Mouse (Mus musculus): ENCODE data around the gene Pskh1. TPM values are rescaled to one million over a fixed set of nuclear protein-coding genes. Genes with fewer than 3 reads are reported as not detected.

Gene Pskh1
- 28.8 and 31.0 TPM in 2 replicates for polyA plus RNA-seq (2016; fragmentation: Nextera tagmentation; extraction: Ambion mirVana)

DNA sequence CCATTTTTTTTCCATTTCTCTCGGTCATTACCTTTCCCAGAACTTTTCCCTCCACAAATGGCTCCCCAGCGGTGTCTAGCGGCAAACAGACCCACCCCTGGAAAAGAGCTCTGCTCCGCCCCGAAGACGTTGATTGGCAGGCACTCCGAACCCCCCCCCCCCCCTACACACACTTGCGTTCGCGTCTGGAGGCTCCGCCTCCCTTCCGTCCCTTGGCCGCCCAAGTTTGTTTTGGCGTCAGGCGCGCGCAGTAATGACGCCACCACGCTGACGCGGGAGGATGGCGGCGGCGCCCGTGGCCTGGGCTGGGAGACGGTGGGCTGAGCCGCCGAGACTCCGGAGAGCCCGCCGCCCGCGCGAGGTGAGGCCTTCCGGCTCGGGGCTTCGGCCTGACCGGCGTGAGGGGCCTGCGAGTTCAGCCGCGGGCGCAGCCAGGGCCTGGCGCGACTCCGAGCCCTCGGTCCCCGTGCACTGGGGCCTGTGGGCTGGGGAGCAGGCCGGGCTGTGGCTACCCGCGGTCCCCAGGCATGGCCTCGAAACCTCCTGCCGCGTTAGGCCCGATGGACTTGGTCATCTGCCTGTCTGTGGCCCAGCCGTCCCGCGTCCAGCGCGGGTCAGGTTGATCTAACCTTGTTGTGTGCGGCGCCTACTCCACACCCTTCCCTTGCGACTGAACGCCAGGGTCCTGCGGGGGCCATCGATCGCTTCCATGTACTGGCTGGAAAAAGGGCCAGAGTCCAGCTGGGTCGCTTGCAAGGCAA lies at the start of gene Pskh1:
Pskh1 (plus strand) TSS at position 262 of the 761 bp plus-strand sequence.
- Histone ChIP-seq H3K36me3 (peaks cover 2% of the 10 kb centered on the region; the same call in 1 of the 2 replicates), H3K27ac (peak within 1 kb of the TSS; percentile 98), H3K27me3 (ENCODE audit: insufficient read depth, poor library complexity, severe bottlenecking) (no peaks in the 10 kb centered on the region), H3K9me3 (no peaks in the 10 kb centered on the region), H3K4me3 (peak within 1 kb of the TSS; percentile 93), H3K4me1 (replicated peaks) (peaks cover 13% of the 10 kb centered on the region)
- DNase-seq (ENCODE audit: low spot score), result peak; percentile 95
- under 1% methylated on average over 68 of the region's 68 CpGs for WGBS

DNA sequence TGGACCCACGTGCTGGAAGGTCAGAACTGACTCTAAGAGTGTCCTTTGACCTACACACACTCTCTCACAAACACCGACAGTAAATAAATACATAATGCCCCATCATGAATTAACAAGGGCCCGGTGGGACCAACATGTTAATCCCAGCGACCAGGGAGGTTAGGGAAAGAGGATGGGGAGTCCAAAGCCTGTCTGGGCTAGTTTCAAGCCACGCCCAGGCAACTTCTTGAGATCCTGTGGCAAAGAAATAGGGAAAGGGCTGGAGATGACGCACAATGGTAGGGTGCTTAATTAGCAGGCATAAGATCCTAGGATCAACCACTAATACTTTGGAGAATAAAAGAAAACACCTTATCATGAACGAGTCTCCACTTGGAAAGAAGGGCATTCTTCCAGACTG lies 49.6 kb upstream of the Pskh1 start:
- no peaks in the 10 kb centered on the region for H3K27me3 ChIP-seq (ENCODE audit: insufficient read depth, poor library complexity, severe bottlenecking)
- peaks cover 44% of the 10 kb centered on the region for H3K36me3 ChIP-seq
- H3K27ac ChIP-seq, result no peak overlapping the region; the same call in 1 of the 2 replicates
- peak overlapping the region; percentile 84 for H3K4me3 ChIP-seq
- H3K4me1 ChIP-seq (replicated peaks), result peaks cover 20% of the 10 kb centered on the region
- WGBS, result 79% methylated on average over 7 of the region's 7 CpGs
- DNase-seq (ENCODE audit: low spot score), result no peak
- no peaks in the 10 kb centered on the region for H3K9me3 ChIP-seq

DNA sequence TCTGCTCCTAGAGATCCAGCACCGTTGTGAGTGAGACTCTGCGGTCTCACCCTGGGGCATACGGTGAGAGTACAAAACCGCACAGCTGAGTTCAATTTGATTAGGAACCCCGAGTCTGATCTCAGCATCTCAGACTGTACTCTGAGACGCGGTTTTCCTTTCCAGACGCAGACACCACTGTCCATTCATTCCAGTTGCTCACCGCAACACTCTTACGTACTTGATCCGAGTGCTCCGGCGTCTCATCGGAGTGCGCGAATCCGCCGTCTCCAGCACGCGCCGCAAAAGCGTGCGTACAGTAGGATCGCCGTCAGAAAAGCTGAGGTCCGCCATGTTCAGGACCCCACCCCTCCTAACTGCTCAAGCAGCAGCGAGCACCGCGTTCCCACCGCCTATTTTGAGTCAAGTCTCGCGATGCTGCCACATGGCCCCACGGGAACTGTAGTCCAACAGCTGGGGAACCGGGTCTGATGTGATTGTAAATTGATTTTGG lies 48.5 kb upstream of the Pskh1 start:
- peaks cover 31% of the 10 kb centered on the region for H3K4me1 ChIP-seq (replicated peaks)
- WGBS, result under 1% methylated on average over 34 of the region's 34 CpGs
- H3K27ac ChIP-seq, result peak overlapping the region; percentile 89
- peak overlapping the region; percentile 84 for H3K4me3 ChIP-seq
- no peaks in the 10 kb centered on the region for H3K9me3 ChIP-seq
- DNase-seq (ENCODE audit: low spot score), result peak; percentile 93
- peaks cover 33% of the 10 kb centered on the region for H3K36me3 ChIP-seq
- no peaks in the 10 kb centered on the region for H3K27me3 ChIP-seq (ENCODE audit: insufficient read depth, poor library complexity, severe bottlenecking)

DNA sequence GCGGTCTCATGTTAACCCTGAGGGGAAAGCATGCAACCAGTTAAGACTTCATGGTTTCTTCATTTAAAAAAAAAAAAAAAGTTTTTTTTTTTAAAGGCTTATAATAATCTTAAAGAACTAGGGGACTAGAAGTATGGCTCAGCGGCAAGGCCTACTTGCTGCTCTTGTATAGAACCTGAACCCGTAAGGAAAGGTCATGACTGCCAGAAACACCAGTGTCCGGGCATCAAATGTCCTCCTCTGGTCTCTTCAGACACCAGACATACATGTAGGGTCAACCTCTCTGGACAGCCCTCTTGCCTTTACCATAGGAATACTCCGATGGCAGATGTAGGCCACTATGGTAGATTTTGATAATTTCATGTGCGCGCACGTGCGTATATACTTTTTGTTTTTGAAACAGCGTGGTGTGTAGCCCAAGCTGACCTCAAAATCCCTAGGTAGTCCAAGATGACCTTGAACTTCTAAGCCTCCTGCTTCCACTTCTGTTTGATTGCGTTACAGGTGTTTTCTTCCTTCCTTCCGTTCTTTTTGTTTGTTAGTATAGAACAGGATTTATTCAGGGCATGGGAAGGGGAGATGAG lies 48.0 kb upstream of the Pskh1 start:
- Histone ChIP-seq H3K9me3 (no peaks in the 10 kb centered on the region), H3K4me1 (replicated peaks) (peaks cover 37% of the 10 kb centered on the region), H3K27ac (peak overlapping the region; percentile 89; the same call in 1 of the 2 replicates), H3K4me3 (peak overlapping the region; percentile 84), H3K36me3 (peaks cover 30% of the 10 kb centered on the region), H3K27me3 (ENCODE audit: insufficient read depth, poor library complexity, severe bottlenecking) (no peaks in the 10 kb centered on the region)
- DNase-seq (ENCODE audit: low spot score), result peak; percentile 15
- 81% methylated on average over 12 of the region's 12 CpGs for WGBS

DNA sequence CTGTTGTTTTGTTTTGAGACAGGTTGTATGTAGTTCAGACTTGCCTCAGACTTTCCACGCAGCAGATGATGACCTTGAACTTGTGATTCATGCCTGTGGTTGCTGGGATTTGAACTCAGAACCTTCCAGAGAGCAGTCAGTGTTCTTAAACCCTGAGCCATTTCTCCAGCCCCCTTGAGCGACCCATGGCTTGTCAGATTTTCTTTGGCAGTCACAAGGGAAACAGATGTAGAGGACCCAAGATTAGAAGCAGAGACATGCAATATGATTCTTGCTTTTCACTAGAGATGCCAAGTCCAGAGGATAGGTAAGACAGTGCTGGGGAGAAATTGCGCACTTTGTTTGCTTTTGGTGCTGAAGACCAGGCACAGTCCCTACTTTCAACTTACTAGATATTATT lies 47.1 kb upstream of the Pskh1 start, which contains the start of gene Cenpt:
Cenpt (minus strand) TSS at position 101 of the 400 bp plus-strand sequence.
- DNase-seq (ENCODE audit: low spot score), result no peak
- peak within 1 kb of the TSS; percentile 84; the same call in 1 of the 2 replicates for H3K4me3 ChIP-seq

DNA sequence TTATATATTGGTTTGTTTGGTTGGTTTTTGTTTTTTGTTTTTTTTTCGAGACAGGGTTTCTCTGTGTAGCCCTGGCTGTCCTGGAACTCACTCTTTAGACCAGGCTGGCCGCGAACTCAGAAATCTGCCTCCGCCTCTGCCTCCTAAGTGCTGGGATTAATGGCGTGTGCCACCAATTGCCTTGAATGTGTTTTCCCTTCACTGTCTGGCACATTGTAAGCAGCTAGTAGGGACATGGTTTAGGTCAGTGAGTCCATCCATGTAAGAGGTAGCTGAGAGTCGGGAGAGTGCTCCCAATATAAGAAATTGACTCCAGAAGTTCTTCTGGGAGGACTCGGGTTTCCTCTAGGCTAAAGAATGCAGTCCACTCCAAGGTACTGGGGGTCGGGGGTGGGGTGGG lies 45.9 kb upstream of the Pskh1 start:
- no peak for DNase-seq (ENCODE audit: low spot score)
- peak overlapping the region; percentile 78 for H3K4me3 ChIP-seq
- H3K27me3 ChIP-seq (ENCODE audit: insufficient read depth, poor library complexity, severe bottlenecking), result no peaks in the 10 kb centered on the region
- peaks cover 57% of the 10 kb centered on the region for H3K4me1 ChIP-seq (replicated peaks)
- no peaks in the 10 kb centered on the region for H3K9me3 ChIP-seq
- WGBS, result 26% methylated on average over 8 of the region's 8 CpGs
- H3K27ac ChIP-seq, result peak overlapping the region; percentile 96
- H3K36me3 ChIP-seq, result peaks cover 26% of the 10 kb centered on the region

More for the DNA sequence above, 47.1 kb upstream of the Pskh1 start, which contains the start of gene Cenpt:
- Histone ChIP-seq H3K36me3 (peaks cover 29% of the 10 kb centered on the region), H3K27me3 (ENCODE audit: insufficient read depth, poor library complexity, severe bottlenecking) (no peaks in the 10 kb centered on the region), H3K9me3 (no peaks in the 10 kb centered on the region), H3K4me1 (replicated peaks) (peaks cover 46% of the 10 kb centered on the region), H3K27ac (no peak within 1 kb of the TSS)
- 92% methylated on average over 3 of the region's 3 CpGs for WGBS

DNA sequence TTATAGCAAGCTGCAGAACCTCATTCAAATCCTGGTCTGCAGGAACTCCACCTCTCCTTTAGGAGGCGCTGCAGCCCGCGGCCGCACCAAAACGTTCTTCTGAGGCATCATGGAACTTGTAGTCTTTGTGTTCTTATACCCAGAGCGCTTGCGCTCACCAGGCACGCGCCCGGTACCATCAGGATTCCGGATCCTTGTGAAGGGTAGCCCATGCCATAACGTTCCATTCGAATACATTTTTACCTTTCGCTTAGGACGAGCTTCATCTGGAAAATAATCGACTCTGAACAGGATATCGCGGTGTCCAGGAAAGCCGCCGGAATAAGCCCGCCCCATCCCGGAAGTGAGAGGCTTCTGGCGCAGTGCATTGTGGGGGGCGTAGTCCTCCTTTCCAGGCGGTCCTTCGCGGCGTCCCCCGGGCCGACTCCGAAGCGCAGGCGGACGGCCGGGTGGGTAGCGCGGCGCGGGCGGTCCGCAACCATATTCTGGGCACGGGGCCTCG lies 45.5 kb upstream of the Pskh1 start, which contains the start of gene Thap11:
Thap11 (plus strand) TSS at position 418 of the 502 bp plus-strand sequence.
- no peaks in the 10 kb centered on the region for H3K27me3 ChIP-seq (ENCODE audit: insufficient read depth, poor library complexity, severe bottlenecking)
- peak; percentile 95 for DNase-seq (ENCODE audit: low spot score)
- peaks cover 62% of the 10 kb centered on the region for H3K4me1 ChIP-seq (replicated peaks)
- peak within 1 kb of the TSS; percentile 78 for H3K4me3 ChIP-seq
- peaks cover 21% of the 10 kb centered on the region for H3K36me3 ChIP-seq
- no peaks in the 10 kb centered on the region for H3K9me3 ChIP-seq
- WGBS, result under 1% methylated on average over 43 of the region's 43 CpGs
- H3K27ac ChIP-seq, result peak within 1 kb of the TSS; percentile 96

DNA sequence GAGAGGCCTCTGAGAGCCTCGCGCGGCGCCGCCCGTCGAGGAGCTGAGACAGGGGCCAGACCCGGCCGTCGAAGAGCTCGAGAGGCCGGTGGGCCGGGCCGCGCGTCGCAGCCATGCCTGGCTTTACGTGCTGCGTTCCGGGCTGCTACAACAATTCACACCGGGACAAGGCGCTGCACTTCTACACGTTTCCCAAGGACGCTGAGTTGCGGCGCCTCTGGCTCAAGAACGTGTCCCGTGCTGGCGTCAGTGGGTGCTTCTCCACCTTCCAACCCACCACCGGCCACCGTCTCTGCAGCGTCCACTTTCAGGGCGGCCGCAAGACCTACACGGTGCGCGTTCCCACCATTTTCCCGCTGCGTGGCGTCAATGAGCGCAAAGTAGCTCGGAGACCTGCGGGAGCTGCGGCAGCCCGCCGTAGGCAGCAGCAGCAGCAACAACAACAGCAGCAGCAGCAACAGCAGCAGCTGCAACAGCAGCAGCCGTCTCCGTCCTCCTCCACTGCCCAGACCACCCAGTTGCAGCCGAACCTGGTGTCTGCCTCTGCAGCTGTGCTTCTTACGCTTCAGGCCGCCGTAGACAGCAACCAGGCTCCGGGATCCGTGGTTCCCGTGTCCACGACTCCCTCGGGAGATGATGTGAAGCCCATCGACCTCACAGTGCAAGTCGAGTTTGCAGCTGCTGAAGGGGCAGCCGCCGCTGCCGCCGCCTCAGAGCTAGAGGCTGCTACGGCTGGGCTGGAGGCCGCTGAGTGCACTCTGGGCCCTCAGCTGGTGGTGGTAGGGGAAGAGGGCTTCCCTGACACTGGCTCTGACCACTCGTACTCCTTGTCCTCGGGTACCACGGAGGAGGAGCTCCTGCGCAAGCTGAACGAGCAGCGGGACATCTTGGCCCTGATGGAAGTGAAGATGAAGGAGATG lies 44.7 kb upstream of the Pskh1 start:
- Histone ChIP-seq H3K4me3 (peak overlapping the region; percentile 78), H3K9me3 (no peaks in the 10 kb centered on the region), H3K27me3 (ENCODE audit: insufficient read depth, poor library complexity, severe bottlenecking) (no peaks in the 10 kb centered on the region), H3K4me1 (replicated peaks) (peaks cover 66% of the 10 kb centered on the region), H3K27ac (peak overlapping the region; percentile 96), H3K36me3 (peaks cover 19% of the 10 kb centered on the region)
- under 1% methylated on average over 71 of the region's 71 CpGs for WGBS
- no peak for DNase-seq (ENCODE audit: low spot score)

DNA sequence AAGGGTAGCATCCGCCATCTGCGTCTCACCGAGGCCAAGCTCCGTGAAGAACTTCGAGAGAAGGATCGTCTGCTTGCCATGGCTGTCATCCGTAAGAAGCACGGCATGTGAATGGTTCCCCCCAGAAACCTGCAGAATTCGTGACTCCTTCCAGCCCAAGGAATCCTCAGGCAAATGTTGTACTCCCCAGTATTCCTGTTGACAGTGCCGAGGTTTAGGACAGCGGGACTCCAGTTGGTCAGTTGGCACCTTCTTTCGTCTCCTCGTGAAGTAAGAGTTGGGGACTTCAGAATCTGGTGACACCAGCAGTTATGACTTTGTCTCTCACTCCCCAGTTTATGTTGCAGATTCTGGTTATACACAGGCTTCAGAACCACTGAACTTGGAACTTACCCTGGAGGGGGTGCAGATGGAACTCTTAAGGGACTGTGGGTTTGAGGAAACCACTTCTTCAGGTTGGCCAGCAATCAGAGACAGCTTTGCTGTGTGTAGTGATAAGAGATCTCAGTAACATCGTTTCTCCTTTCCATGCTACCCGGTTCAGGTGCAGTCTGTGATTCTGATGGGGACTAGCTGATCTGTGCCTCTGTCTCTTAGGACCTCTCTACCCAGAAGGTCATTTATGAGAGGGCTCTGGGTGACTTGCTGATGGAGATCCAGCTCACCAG lies 43.9 kb upstream of the Pskh1 start:
- Histone ChIP-seq H3K27ac (peak overlapping the region; percentile 96), H3K4me3 (peak overlapping the region; percentile 78), H3K9me3 (no peaks in the 10 kb centered on the region), H3K4me1 (replicated peaks) (peaks cover 63% of the 10 kb centered on the region), H3K27me3 (ENCODE audit: insufficient read depth, poor library complexity, severe bottlenecking) (no peaks in the 10 kb centered on the region), H3K36me3 (peaks cover 19% of the 10 kb centered on the region)
- WGBS, result 23% methylated on average over 15 of the region's 15 CpGs
- DNase-seq (ENCODE audit: low spot score), result no peak

DNA sequence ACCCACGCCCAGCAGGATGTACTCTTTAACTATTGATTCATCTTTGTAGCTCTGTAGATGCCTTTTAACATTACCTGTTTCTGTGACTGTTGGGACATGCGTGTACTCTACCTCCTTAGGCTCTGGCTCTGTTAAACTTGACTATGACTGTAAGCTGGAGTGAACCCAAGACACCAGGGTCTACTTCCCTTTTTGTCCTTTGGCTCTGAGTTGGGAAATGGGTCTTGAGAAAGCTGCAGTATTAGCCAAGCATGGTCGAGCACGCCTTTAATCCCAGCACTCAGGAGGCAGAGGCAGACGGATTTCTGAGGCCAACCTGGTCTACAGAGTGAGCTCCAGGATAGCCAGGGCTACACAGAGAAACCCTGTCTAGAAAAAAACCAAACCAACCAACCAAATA lies 41.7 kb upstream of the Pskh1 start:
- 88% methylated on average over 5 of the region's 5 CpGs for WGBS
- no peak for DNase-seq (ENCODE audit: low spot score)
- H3K4me3 ChIP-seq, result peak overlapping the region; percentile 6; the same call in 1 of the 2 replicates
- no peaks in the 10 kb centered on the region for H3K27me3 ChIP-seq (ENCODE audit: insufficient read depth, poor library complexity, severe bottlenecking)
- H3K4me1 ChIP-seq (replicated peaks), result peaks cover 79% of the 10 kb centered on the region
- H3K9me3 ChIP-seq, result no peaks in the 10 kb centered on the region
- no peak overlapping the region for H3K27ac ChIP-seq
- peaks cover 24% of the 10 kb centered on the region for H3K36me3 ChIP-seq

DNA sequence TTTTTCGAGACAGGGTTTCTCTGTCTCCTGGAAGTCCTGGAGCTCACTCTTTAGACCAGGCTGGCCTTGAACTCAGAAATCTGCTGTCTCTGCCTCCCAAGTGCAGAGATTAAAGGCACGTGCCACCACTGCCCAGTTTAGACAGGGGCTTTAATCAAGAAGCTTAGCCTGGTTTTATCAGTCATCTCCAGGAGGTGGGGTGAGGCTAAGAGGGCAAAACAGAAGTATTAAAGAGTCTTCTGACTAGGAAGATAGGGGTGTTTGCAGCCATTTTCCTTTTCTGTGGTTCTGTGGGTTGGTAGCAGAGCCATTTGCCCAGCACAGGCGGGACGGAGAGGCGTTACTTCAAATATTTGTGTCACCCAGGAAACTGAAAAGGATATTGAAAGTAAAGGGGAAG lies 40.9 kb upstream of the Pskh1 start:
- peaks cover 33% of the 10 kb centered on the region for H3K36me3 ChIP-seq
- H3K27me3 ChIP-seq (ENCODE audit: insufficient read depth, poor library complexity, severe bottlenecking), result no peaks in the 10 kb centered on the region
- WGBS, result 88% methylated on average over 5 of the region's 5 CpGs
- peak overlapping the region; percentile 76; the same call in 1 of the 2 replicates for H3K4me3 ChIP-seq
- peak overlapping the region; percentile 98; the same call in 1 of the 2 replicates for H3K27ac ChIP-seq
- H3K4me1 ChIP-seq (replicated peaks), result peaks cover 84% of the 10 kb centered on the region
- DNase-seq (ENCODE audit: low spot score), result no peak
- H3K9me3 ChIP-seq, result no peaks in the 10 kb centered on the region

Measured in hindbrain, embryonic 10.5 days (tissue).